Mouse (Mus musculus): ENCODE measurements around the gene Abcg8.

GRCm38 (mm10) chr17:84653544-84653943 lies 22.6 kb upstream of the Abcg8 start:
- TF ChIP-seq CTCF (IDR thresholded peaks at IDR 0.05; ENCODE audit: control insufficient read depth, insufficient read depth, insufficient read length), result no peak
- no peak for TF ChIP-seq MYOG (IDR thresholded peaks at IDR 0.05; ENCODE audit: control insufficient read depth, extremely low read depth, insufficient read length)
- TF ChIP-seq CEBPB (IDR thresholded peaks at IDR 0.05; ENCODE audit: low read depth), result no peak
- TF ChIP-seq FOSL1 (IDR thresholded peaks at IDR 0.05; ENCODE audit: insufficient read depth, low read length, poor library complexity, severe bottlenecking), result no peak
- TF ChIP-seq USF1 (IDR thresholded peaks at IDR 0.05; ENCODE audit: low read depth), result no peak
- no peak for TF ChIP-seq MAX (IDR thresholded peaks at IDR 0.05)
